Mouse (Mus musculus): ENCODE data around the gene Carmil3. TPM values are rescaled to one million over a fixed set of nuclear protein-coding genes. Genes with fewer than 3 reads are reported as not detected.

The Carmil3 gene
- polyA plus RNA-seq, 1 experiment from 2014 or later: 34.7 TPM

DNA sequence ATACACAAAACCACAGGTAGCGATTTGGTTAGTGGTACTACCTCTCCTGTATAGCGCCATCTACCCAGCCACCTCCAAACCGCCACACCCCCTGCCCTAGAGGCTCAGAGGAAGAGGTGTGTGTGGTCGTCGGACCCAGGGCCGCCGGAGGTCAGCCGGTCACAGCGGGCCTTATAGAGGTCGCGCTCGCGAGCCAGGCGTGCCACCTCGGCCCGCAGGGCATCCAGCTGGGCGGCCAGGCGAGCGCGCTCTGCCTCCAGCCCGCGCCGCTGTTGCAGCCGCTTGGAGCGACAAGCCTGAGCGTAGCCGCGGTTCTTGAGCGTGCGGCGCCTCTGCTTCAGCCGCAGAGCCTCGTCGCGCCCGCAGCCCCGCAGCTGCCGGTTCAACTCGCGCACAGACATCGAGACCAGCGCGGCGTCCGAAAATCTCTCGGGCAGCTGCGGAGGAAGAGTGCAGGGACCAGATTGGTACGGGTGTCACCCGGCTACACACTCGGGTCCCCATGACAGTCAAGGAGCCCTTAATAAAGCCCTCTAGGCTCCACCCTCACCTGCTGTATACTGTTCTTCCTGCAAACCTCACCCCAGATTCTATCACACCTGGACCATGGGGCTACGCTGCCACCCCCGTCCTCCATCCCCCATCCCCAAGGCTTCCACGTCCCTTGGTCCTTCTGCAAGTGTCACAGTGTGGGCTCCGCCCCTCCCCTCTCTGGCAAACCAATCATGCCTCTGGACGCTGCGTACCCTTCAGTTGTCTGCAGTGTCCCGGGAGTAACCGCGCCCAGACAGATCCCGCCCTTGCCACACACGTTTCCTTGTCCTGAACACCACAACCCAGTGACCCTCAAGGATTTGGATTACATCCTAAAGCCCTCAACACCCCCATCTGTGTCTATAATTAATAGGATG is 30.3 kb downstream of the Carmil3 start:
- ATAC-seq (ENCODE audit: low FRiP score, low TSS enrichment) (peak; percentile 72), DNase-seq (peak; percentile 81)
- H3K4me3 ChIP-seq (replicated peaks; ENCODE audit: low read depth, low read length): peak overlapping the region; percentile 51
- H3K36me3 ChIP-seq (ENCODE audit: control insufficient read depth, insufficient read depth, low read length): no peaks in the 10 kb centered on the region
- peak overlapping the region; percentile 91 for H3K4me2 ChIP-seq (ENCODE audit: low read length)
- no peaks in the 10 kb centered on the region for H3K27me3 ChIP-seq (ENCODE audit: control insufficient read depth, insufficient read depth, low read length)
- peak overlapping the region; percentile 71 for H3K27ac ChIP-seq (replicated peaks; ENCODE audit: low read depth, low read length)
- H3K9ac ChIP-seq (replicated peaks; ENCODE audit: low read length): peak overlapping the region; percentile 66
- peaks cover 11% of the 10 kb centered on the region for H3K4me1 ChIP-seq (ENCODE audit: control insufficient read depth, insufficient read depth, low read length)
- WGBS: 0% methylated on average over 61 of the region's 61 CpGs
- H3K9me3 ChIP-seq (ENCODE audit: control insufficient read depth, low read length): no peaks in the 10 kb centered on the region

GRCm38 (mm10) chr14:55524062-55524461 is 33.6 kb downstream of the Carmil3 start:
- DNase-seq: no peak
- WGBS: 57% methylated on average over 4 of the region's 4 CpGs
- Histone ChIP-seq H3K4me3 (replicated peaks; ENCODE audit: low read depth, low read length) (no peak overlapping the region), H3K36me3 (ENCODE audit: control insufficient read depth, insufficient read depth, low read length) (no peaks in the 10 kb centered on the region), H3K9ac (replicated peaks; ENCODE audit: low read length) (no peak overlapping the region), H3K4me1 (ENCODE audit: control insufficient read depth, insufficient read depth, low read length) (peaks cover 5% of the 10 kb centered on the region), H3K27ac (replicated peaks; ENCODE audit: low read depth, low read length) (no peak overlapping the region), H3K9me3 (ENCODE audit: control insufficient read depth, low read length) (no peaks in the 10 kb centered on the region), H3K27me3 (ENCODE audit: control insufficient read depth, insufficient read depth, low read length) (no peaks in the 10 kb centered on the region), H3K4me2 (ENCODE audit: low read length) (no peak overlapping the region)
- ATAC-seq (ENCODE audit: low FRiP score, low TSS enrichment): no peak

GRCm38 (mm10) chr14:55524785-55525184 is 34.3 kb downstream of the Carmil3 start, which contains the start of gene Nrl:
TSS of gene Nrl (minus strand) at chr14:55524981.
- WGBS: 47% methylated on average over 8 of the region's 8 CpGs
- Histone ChIP-seq H3K4me2 (ENCODE audit: low read length) (no peak within 1 kb of the TSS), H3K27ac (replicated peaks; ENCODE audit: low read depth, low read length) (no peak within 1 kb of the TSS), H3K36me3 (ENCODE audit: control insufficient read depth, insufficient read depth, low read length) (no peaks in the 10 kb centered on the region), H3K27me3 (ENCODE audit: control insufficient read depth, insufficient read depth, low read length) (no peaks in the 10 kb centered on the region), H3K4me3 (replicated peaks; ENCODE audit: low read depth, low read length) (no peak within 1 kb of the TSS), H3K9ac (replicated peaks; ENCODE audit: low read length) (no peak within 1 kb of the TSS), H3K9me3 (ENCODE audit: control insufficient read depth, low read length) (no peaks in the 10 kb centered on the region), H3K4me1 (ENCODE audit: control insufficient read depth, insufficient read depth, low read length) (peaks cover 3% of the 10 kb centered on the region; the same call in 1 of the 2 replicates)
- ATAC-seq (ENCODE audit: low FRiP score, low TSS enrichment) (no peak), DNase-seq (no peak)

DNA sequence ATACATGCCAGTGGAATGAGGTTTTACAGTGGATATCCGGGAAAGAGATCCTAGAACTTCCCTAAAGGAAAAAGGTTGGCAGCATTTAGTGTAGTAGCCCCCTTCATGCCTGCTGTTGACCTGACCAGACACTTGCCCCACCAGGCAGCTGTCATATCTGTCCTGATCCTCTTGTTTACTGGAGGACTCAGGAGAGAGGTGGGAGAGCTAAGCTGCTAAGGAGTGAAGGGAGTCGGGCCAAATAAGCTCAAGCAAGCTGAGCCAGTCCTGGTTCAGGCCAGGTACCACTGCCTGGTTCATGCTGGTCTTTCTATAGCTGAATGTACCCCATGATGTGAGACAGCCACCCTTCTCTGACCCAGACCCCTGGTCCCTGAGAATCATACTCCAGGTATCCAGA is 36.2 kb downstream of the Carmil3 start:
- 76% methylated on average over 2 of the region's 2 CpGs for WGBS
- H3K27ac ChIP-seq (replicated peaks; ENCODE audit: low read depth, low read length): no peak overlapping the region

GRCm38 (mm10) chr14:55527940-55528339 is 37.5 kb downstream of the Carmil3 start:
- Histone ChIP-seq H3K27me3 (ENCODE audit: control insufficient read depth, insufficient read depth, low read length) (no peaks in the 10 kb centered on the region), H3K36me3 (ENCODE audit: control insufficient read depth, insufficient read depth, low read length) (no peaks in the 10 kb centered on the region), H3K4me3 (replicated peaks; ENCODE audit: low read depth, low read length) (no peak overlapping the region), H3K9ac (replicated peaks; ENCODE audit: low read length) (no peak overlapping the region), H3K27ac (replicated peaks; ENCODE audit: low read depth, low read length) (no peak overlapping the region), H3K4me2 (ENCODE audit: low read length) (no peak overlapping the region), H3K9me3 (ENCODE audit: control insufficient read depth, low read length) (no peaks in the 10 kb centered on the region), H3K4me1 (ENCODE audit: control insufficient read depth, insufficient read depth, low read length) (no peaks in the 10 kb centered on the region)
- WGBS: 16% methylated on average over 3 of the region's 3 CpGs
- ATAC-seq (ENCODE audit: low FRiP score, low TSS enrichment) (no peak), DNase-seq (peak; percentile 67)

More for the DNA sequence above, 36.2 kb downstream of the Carmil3 start:
- no peak for ATAC-seq (ENCODE audit: low FRiP score, low TSS enrichment)
- Histone ChIP-seq H3K4me3 (replicated peaks; ENCODE audit: low read depth, low read length) (no peak overlapping the region), H3K9me3 (ENCODE audit: control insufficient read depth, low read length) (no peaks in the 10 kb centered on the region), H3K4me2 (ENCODE audit: low read length) (no peak overlapping the region), H3K4me1 (ENCODE audit: control insufficient read depth, insufficient read depth, low read length) (no peaks in the 10 kb centered on the region), H3K36me3 (ENCODE audit: control insufficient read depth, insufficient read depth, low read length) (no peaks in the 10 kb centered on the region), H3K27me3 (ENCODE audit: control insufficient read depth, insufficient read depth, low read length) (no peaks in the 10 kb centered on the region), H3K9ac (replicated peaks; ENCODE audit: low read length) (no peak overlapping the region)
- no peak for DNase-seq

- H3K36me3 ChIP-seq (ENCODE audit: control insufficient read depth, insufficient read depth, low read length): no peaks in the 10 kb centered on the region
- peak; percentile 68 for DNase-seq
- 55% methylated on average over 6 of the region's 6 CpGs for WGBS
- no peak overlapping the region for H3K9ac ChIP-seq (replicated peaks; ENCODE audit: low read length)
- ATAC-seq (ENCODE audit: low FRiP score, low TSS enrichment): no peak
- H3K9me3 ChIP-seq (ENCODE audit: control insufficient read depth, low read length): no peaks in the 10 kb centered on the region
- peaks cover 13% of the 10 kb centered on the region for H3K4me1 ChIP-seq (ENCODE audit: control insufficient read depth, insufficient read depth, low read length)
- H3K4me3 ChIP-seq (replicated peaks; ENCODE audit: low read depth, low read length): no peak overlapping the region
- H3K4me2 ChIP-seq (ENCODE audit: low read length): no peak overlapping the region
- H3K27ac ChIP-seq (replicated peaks; ENCODE audit: low read depth, low read length): no peak overlapping the region
- H3K27me3 ChIP-seq (ENCODE audit: control insufficient read depth, insufficient read depth, low read length): no peaks in the 10 kb centered on the region
Measured at GRCm38 (mm10) chr14:55536116-55536745, 45.8 kb downstream of the Carmil3 start.

- no peaks in the 10 kb centered on the region for H3K27me3 ChIP-seq (ENCODE audit: control insufficient read depth, insufficient read depth, low read length)
- H3K4me2 ChIP-seq (ENCODE audit: low read length): peak within 1 kb of the TSS; percentile 90
- under 1% methylated on average over 32 of the region's 32 CpGs for WGBS
- peak within 1 kb of the TSS; percentile 91 for H3K27ac ChIP-seq (replicated peaks; ENCODE audit: low read depth, low read length)
- peaks cover 18% of the 10 kb centered on the region for H3K4me1 ChIP-seq (ENCODE audit: control insufficient read depth, insufficient read depth, low read length)
- H3K36me3 ChIP-seq (ENCODE audit: control insufficient read depth, insufficient read depth, low read length): peaks cover 13% of the 10 kb centered on the region
- H3K9me3 ChIP-seq (ENCODE audit: control insufficient read depth, low read length): no peaks in the 10 kb centered on the region
- peak; percentile 74 for ATAC-seq (ENCODE audit: low FRiP score, low TSS enrichment)
- peak; percentile 80 for DNase-seq
- H3K4me3 ChIP-seq (replicated peaks; ENCODE audit: low read depth, low read length): peak within 1 kb of the TSS; percentile 50
- peak within 1 kb of the TSS; percentile 69 for H3K9ac ChIP-seq (replicated peaks; ENCODE audit: low read length)
Measured at GRCm38 (mm10) chr14:55540067-55540786, 49.8 kb downstream of the Carmil3 start, which contains the start of gene Pck2. TSS of gene Pck2 (plus strand) at chr14:55540266.

DNA sequence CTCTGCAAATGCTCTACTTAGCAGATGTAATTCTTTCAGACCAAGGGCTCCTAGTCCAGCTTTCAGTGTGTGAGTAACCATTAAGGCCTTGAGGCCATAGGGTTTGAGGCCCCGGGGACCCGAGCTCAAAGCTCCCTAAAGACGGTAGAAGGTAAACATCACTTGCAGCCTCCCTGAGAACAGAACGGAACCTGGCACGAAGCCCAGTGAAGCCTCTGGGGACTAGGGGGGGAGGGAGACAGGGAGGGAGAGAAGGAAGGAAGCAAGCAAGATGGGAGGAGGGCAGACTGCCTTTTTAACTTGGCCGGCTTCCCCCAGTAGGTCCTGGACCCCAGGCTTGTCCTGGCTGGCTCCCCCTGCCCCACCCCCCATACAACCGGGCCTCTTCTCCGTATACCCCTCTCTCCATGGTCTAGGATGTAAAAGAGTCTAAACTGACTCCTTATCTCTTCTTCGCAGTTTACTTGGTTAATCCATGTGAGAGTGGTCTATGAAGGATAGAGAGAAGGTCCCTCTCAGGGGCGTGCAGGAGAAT is 50.4 kb downstream of the Carmil3 start:
- H3K36me3 ChIP-seq (ENCODE audit: control insufficient read depth, insufficient read depth, low read length): peaks cover 16% of the 10 kb centered on the region
- 4% methylated on average over 10 of the region's 10 CpGs for WGBS
- peak overlapping the region; percentile 91 for H3K27ac ChIP-seq (replicated peaks; ENCODE audit: low read depth, low read length)
- DNase-seq: peak; percentile 84
- peak; percentile 51 for ATAC-seq (ENCODE audit: low FRiP score, low TSS enrichment)
- peak overlapping the region; percentile 90 for H3K4me2 ChIP-seq (ENCODE audit: low read length)
- no peaks in the 10 kb centered on the region for H3K9me3 ChIP-seq (ENCODE audit: control insufficient read depth, low read length)
- H3K4me3 ChIP-seq (replicated peaks; ENCODE audit: low read depth, low read length): peak overlapping the region; percentile 50
- peak overlapping the region; percentile 69 for H3K9ac ChIP-seq (replicated peaks; ENCODE audit: low read length)
- peaks cover 18% of the 10 kb centered on the region for H3K4me1 ChIP-seq (ENCODE audit: control insufficient read depth, insufficient read depth, low read length)
- H3K27me3 ChIP-seq (ENCODE audit: control insufficient read depth, insufficient read depth, low read length): no peaks in the 10 kb centered on the region
